Mouse (Mus musculus) spleen, adult 2 months (tissue): ENCODE measurements around the gene Ccdc183.

Experiments
- CTCF ChIP-seq: fragments of 200-500 bp; IDR thresholded peaks from 2 replicates; pipeline ENCODE4 v1.5.1; 2011; ENCODE audit warnings: mild to moderate bottlenecking, inconsistent platforms; ENCODE audit not compliant: insufficient read depth, insufficient read length, insufficient replicate concordance; ENCODE audit errors: extremely low read depth
- POLR2A ChIP-seq: fragments of 200-500 bp; IDR thresholded peaks from 2 replicates; pipeline ENCODE4 v1.6.1; 2011; ENCODE audit warnings: low read depth, low read length, inconsistent platforms

DNA sequence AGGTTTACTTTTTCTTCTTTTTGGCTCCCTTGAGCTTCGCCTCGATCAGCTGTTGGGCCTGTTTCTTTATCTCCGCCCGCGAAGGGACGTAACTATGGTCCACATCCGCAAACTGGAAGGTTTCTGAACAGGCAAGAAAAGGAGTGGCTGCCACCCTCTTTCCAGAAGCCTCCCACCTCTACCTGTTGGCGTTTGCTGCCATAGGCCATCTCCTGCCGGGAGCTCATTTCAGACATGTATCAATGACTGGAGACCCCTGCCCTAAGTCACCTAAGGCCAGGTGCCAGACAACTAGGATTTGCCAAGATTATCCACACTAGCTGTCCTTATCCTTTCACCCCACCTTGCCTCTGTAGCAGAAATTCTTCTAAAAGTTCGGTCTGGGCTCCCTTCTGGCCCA lies 8.8 kb downstream of the Ccdc183 start:
- no peak for TF ChIP-seq CTCF
- TF ChIP-seq POLR2A, result no peak
